Mouse (Mus musculus): ENCODE measurements around the gene Myl6. TPM values are rescaled to one million over a fixed set of nuclear protein-coding genes. Genes with fewer than 3 reads are reported as not detected.
"Not testable (repeated sequence)": the region's sequence is repeated elsewhere in the genome, so short reads cannot be mapped to it uniquely, and the experiment has no call there.

The Myl6 gene
- polyA plus RNA-seq, 1 experiment from 2014 or later = 1,275 TPM

- whole genome bisulfite sequencing = 43% methylated on average over 6 of the region's 6 CpGs
- no peaks in the 10 kb centered on the region for H3K9me3 ChIP-seq (replicated peaks)
- H3K36me3 ChIP-seq = 0 out of 2 replicates have a peak, but pooled peaks cover 3% of the 10 kb centered on the region
- H3K27ac ChIP-seq (ENCODE audit: poor library complexity, severe bottlenecking) = no peak overlapping the region
- no peak overlapping the region for H3K4me3 ChIP-seq
- H3K9ac ChIP-seq = 0 out of 2 replicates have a peak overlapping the region, but pooled peaks have one; percentile 16
- no peak for ATAC-seq (ENCODE audit: insufficient number of reproducible peaks, low FRiP score)
- no peak overlapping the region for H3K4me2 ChIP-seq
- H3K4me1 ChIP-seq (replicated peaks) = peaks cover 26% of the 10 kb centered on the region
- no peaks in the 10 kb centered on the region for H3K27me3 ChIP-seq (replicated peaks)
Observed at GRCm38 (mm10) chr10:128497134-128497737, 3.3 kb upstream of the Myl6 start.

- WGBS = 33% methylated on average over 6 of the region's 6 CpGs
- H3K9me3 ChIP-seq (replicated peaks) = no peaks in the 10 kb centered on the region
- no peak for ATAC-seq (ENCODE audit: insufficient number of reproducible peaks, low FRiP score)
- H3K9ac ChIP-seq = peak overlapping the region; percentile 36
- H3K36me3 ChIP-seq = peaks cover 10% of the 10 kb centered on the region
- 0 out of 2 replicates have a peak overlapping the region, but pooled peaks have one; percentile 4 for H3K4me2 ChIP-seq
- peaks cover 33% of the 10 kb centered on the region for H3K4me1 ChIP-seq (replicated peaks)
- H3K27ac ChIP-seq (ENCODE audit: poor library complexity, severe bottlenecking) = peak overlapping the region; percentile 18; the same call in 1 of the 2 replicates
- H3K4me3 ChIP-seq = no peak overlapping the region
- no peaks in the 10 kb centered on the region for H3K27me3 ChIP-seq (replicated peaks)
Observed at GRCm38 (mm10) chr10:128496509-128497077, 2.6 kb upstream of the Myl6 start.

GRCm38 (mm10) chr10:128495903-128496302 lies 2.0 kb upstream of the Myl6 start:
- no peak for ATAC-seq (ENCODE audit: insufficient number of reproducible peaks, low FRiP score)
- peaks cover 17% of the 10 kb centered on the region for H3K36me3 ChIP-seq
- H3K27me3 ChIP-seq (replicated peaks) = no peaks in the 10 kb centered on the region
- H3K4me3 ChIP-seq = no peak overlapping the region
- no peaks in the 10 kb centered on the region for H3K9me3 ChIP-seq (replicated peaks)
- H3K4me1 ChIP-seq (replicated peaks) = peaks cover 40% of the 10 kb centered on the region
- 72% methylated on average over 4 of the region's 4 CpGs for whole genome bisulfite sequencing
- H3K27ac ChIP-seq (ENCODE audit: poor library complexity, severe bottlenecking) = peak overlapping the region; percentile 18; the same call in 1 of the 2 replicates
- no peak overlapping the region for H3K4me2 ChIP-seq
- peak overlapping the region; percentile 36; the same call in 1 of the 2 replicates for H3K9ac ChIP-seq

- Histone ChIP-seq H3K36me3 (peaks cover 23% of the 10 kb centered on the region), H3K9me3 (replicated peaks) (no peaks in the 10 kb centered on the region), H3K27ac (ENCODE audit: poor library complexity, severe bottlenecking) (peak overlapping the region; percentile 97; the same call in 1 of the 2 replicates), H3K4me1 (replicated peaks) (peaks cover 46% of the 10 kb centered on the region), H3K9ac (peak overlapping the region; percentile 97; the same call in 1 of the 2 replicates), H3K4me3 (peak overlapping the region; percentile 87), H3K27me3 (replicated peaks) (no peaks in the 10 kb centered on the region), H3K4me2 (peak overlapping the region; percentile 85)
- WGBS = 69% methylated on average over 2 of the region's 2 CpGs
- ATAC-seq (ENCODE audit: insufficient number of reproducible peaks, low FRiP score) = no peak
Observed at GRCm38 (mm10) chr10:128495270-128495669, 1.3 kb upstream of the Myl6 start.

DNA sequence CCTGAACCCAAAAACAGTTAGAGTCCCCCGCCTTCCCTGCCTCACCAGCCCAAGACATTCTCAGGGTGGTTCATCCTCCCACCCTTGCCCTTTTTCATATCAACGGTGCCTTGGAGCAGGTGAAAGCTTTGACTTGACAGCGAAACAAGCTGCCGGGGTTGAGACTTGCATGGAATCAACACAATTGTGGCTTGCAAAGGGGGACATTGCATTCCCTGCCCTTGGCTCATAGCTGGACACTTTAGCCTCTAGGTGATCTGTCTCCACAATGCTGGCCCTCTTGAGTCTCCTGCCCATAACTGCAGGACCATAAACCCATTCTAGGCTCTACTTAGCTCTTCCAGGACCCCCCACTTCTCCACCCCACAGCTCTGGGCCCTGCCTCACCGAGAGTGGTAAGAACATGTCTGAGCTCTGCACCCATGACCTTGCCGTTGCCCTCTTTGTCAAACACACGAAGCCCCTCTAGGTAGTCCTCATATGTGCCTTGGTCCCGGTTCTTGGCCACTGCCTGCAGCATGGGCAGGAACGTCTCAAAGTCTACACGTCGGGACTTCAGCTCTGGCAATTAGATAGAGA lies 811 bp upstream of the Myl6 start:
- Histone ChIP-seq H3K9ac (peak overlapping the region; percentile 97), H3K4me2 (peak overlapping the region; percentile 85), H3K9me3 (replicated peaks) (no peaks in the 10 kb centered on the region), H3K4me3 (peak overlapping the region; percentile 87), H3K27me3 (replicated peaks) (no peaks in the 10 kb centered on the region), H3K4me1 (replicated peaks) (peaks cover 51% of the 10 kb centered on the region), H3K27ac (ENCODE audit: poor library complexity, severe bottlenecking) (peak overlapping the region; percentile 97), H3K36me3 (peaks cover 28% of the 10 kb centered on the region)
- 43% methylated on average over 11 of the region's 11 CpGs for WGBS
- ATAC-seq (ENCODE audit: insufficient number of reproducible peaks, low FRiP score) = no peak

DNA sequence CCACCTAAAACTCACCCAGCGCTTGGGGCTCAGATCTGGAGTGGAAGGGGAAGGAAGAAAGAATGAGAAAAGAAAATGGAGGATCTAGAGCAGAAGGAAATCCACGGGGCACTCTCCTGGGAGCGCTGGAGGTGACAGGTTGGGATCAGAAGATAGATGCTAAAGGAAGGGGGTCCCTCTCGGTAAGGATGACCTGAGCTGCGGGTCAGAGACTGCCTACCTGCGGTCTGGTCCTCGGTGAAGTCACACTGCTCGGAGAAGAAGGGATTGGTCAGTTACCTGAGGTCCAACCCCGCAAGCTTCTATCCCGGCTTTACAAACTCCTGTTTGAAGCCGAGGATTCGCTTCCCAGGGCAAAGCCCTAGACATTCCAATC lies 638 bp downstream of the Myl6 start:
- H3K4me1 ChIP-seq (replicated peaks) = peaks cover 56% of the 10 kb centered on the region
- peak; percentile 17 for ATAC-seq (ENCODE audit: insufficient number of reproducible peaks, low FRiP score)
- under 1% methylated on average over 12 of the region's 12 CpGs for WGBS

GRCm38 (mm10) chr10:128492633-128493311 lies 1.2 kb downstream of the Myl6 start:
- H3K4me2 ChIP-seq = peak overlapping the region; percentile 85
- ATAC-seq (ENCODE audit: insufficient number of reproducible peaks, low FRiP score) = peak; percentile 66
- H3K4me1 ChIP-seq (replicated peaks) = peaks cover 56% of the 10 kb centered on the region
- WGBS = 17% methylated on average over 12 of the region's 12 CpGs
- H3K9me3 ChIP-seq (replicated peaks) = no peaks in the 10 kb centered on the region
- H3K27ac ChIP-seq (ENCODE audit: poor library complexity, severe bottlenecking) = peak overlapping the region; percentile 97
- H3K36me3 ChIP-seq = peaks cover 47% of the 10 kb centered on the region
- H3K27me3 ChIP-seq (replicated peaks) = no peaks in the 10 kb centered on the region
- H3K9ac ChIP-seq = peak overlapping the region; percentile 97
- H3K4me3 ChIP-seq = peak overlapping the region; percentile 87

More for the DNA sequence above, 638 bp downstream of the Myl6 start:
- H3K9me3 ChIP-seq (replicated peaks) = no peaks in the 10 kb centered on the region
- peaks cover 42% of the 10 kb centered on the region for H3K36me3 ChIP-seq
- peak overlapping the region; percentile 87 for H3K4me3 ChIP-seq
- peak overlapping the region; percentile 97 for H3K9ac ChIP-seq
- peak overlapping the region; percentile 85 for H3K4me2 ChIP-seq
- no peaks in the 10 kb centered on the region for H3K27me3 ChIP-seq (replicated peaks)
- peak overlapping the region; percentile 97 for H3K27ac ChIP-seq (ENCODE audit: poor library complexity, severe bottlenecking)

DNA sequence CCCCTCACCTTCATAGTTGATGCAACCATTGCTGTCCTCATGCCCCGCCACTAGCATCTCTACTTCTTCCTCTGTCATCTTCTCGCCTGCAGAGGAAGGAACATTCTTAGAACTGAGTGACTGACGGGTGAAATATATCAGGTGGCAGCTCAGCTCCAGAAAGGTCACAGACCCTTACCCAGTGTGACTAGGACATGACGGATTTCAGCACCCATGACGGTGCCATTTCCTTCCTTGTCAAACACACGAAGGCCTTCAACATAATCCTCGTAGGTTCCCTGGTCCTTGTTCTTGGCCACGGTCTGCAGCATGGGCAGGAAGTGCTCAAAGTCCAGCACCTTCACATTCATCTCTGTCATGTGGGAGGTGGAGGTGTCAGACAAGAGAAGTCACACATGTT lies 1.9 kb downstream of the Myl6 start:
- Histone ChIP-seq H3K4me3 (peak overlapping the region; percentile 87), H3K27ac (ENCODE audit: poor library complexity, severe bottlenecking) (peak overlapping the region; percentile 97), H3K4me2 (peak overlapping the region; percentile 85), H3K9ac (peak overlapping the region; percentile 97), H3K36me3 (peaks cover 54% of the 10 kb centered on the region), H3K4me1 (replicated peaks) (peaks cover 53% of the 10 kb centered on the region)
- ATAC-seq (ENCODE audit: insufficient number of reproducible peaks, low FRiP score); H3K27me3 ChIP-seq (replicated peaks); H3K9me3 ChIP-seq (replicated peaks): not testable (repeated sequence)
- WGBS = 28% methylated on average over 8 of the region's 8 CpGs

GRCm38 (mm10) chr10:128491495-128491894 lies 2.5 kb downstream of the Myl6 start:
- Histone ChIP-seq H3K4me3 (peak overlapping the region; percentile 87), H3K9ac (peak overlapping the region; percentile 97), H3K9me3 (replicated peaks) (no peaks in the 10 kb centered on the region), H3K27me3 (replicated peaks) (no peaks in the 10 kb centered on the region), H3K4me1 (replicated peaks) (peaks cover 48% of the 10 kb centered on the region), H3K36me3 (peaks cover 58% of the 10 kb centered on the region), H3K4me2 (peak overlapping the region; percentile 85), H3K27ac (ENCODE audit: poor library complexity, severe bottlenecking) (peak overlapping the region; percentile 97)
- no peak for ATAC-seq (ENCODE audit: insufficient number of reproducible peaks, low FRiP score)
- WGBS = 18% methylated on average over 6 of the region's 6 CpGs

- Histone ChIP-seq H3K4me3 (peak overlapping the region; percentile 87; the same call in 1 of the 2 replicates), H3K9ac (peak overlapping the region; percentile 97)
- no peak for ATAC-seq (ENCODE audit: insufficient number of reproducible peaks, low FRiP score)
Observed at GRCm38 (mm10) chr10:128490912-128491311, 3.0 kb downstream of the Myl6 start.

GRCm38 (mm10) chr10:128490232-128490631 lies 3.7 kb downstream of the Myl6 start:
- no peak for ATAC-seq (ENCODE audit: insufficient number of reproducible peaks, low FRiP score)
- no peak overlapping the region for H3K4me3 ChIP-seq
- WGBS = 26% methylated on average over 5 of the region's 5 CpGs
- H3K9ac ChIP-seq = 0 out of 2 replicates have a peak overlapping the region, but pooled peaks have one; percentile 24
- peaks cover 70% of the 10 kb centered on the region for H3K36me3 ChIP-seq
- peak overlapping the region; percentile 85; the same call in 1 of the 2 replicates for H3K4me2 ChIP-seq
- peak overlapping the region; percentile 97 for H3K27ac ChIP-seq (ENCODE audit: poor library complexity, severe bottlenecking)
- peaks cover 39% of the 10 kb centered on the region for H3K4me1 ChIP-seq (replicated peaks)
- no peaks in the 10 kb centered on the region for H3K9me3 ChIP-seq (replicated peaks)
- no peaks in the 10 kb centered on the region for H3K27me3 ChIP-seq (replicated peaks)

More at GRCm38 (mm10) chr10:128490912-128491311, 3.0 kb downstream of the Myl6 start:
- Histone ChIP-seq H3K4me2 (peak overlapping the region; percentile 85), H3K4me1 (replicated peaks) (peaks cover 42% of the 10 kb centered on the region), H3K9me3 (replicated peaks) (no peaks in the 10 kb centered on the region), H3K27me3 (replicated peaks) (no peaks in the 10 kb centered on the region), H3K36me3 (peaks cover 64% of the 10 kb centered on the region), H3K27ac (ENCODE audit: poor library complexity, severe bottlenecking) (peak overlapping the region; percentile 97)
- 28% methylated on average over 5 of the region's 5 CpGs for WGBS

Data from heart, embryonic 12.5 days (tissue).